Mouse (Mus musculus) embryonic fibroblast, embryonic 13.5 days (primary cell): Measurements from ENCODE around the gene Casz1.

Experiments used
- CTCF ChIP-seq: IDR thresholded peaks from 2 replicates; pipeline ENCODE4 v1.5.1; 2011; ENCODE audit warnings: mild to moderate bottlenecking, control low read depth, low read length, moderate library complexity, borderline replicate concordance; ENCODE audit not compliant: insufficient read depth
- POLR2A ChIP-seq: IDR thresholded peaks from 2 replicates; pipeline ENCODE4 v1.6.1; 2011; ENCODE audit warnings: low read depth, mild to moderate bottlenecking, control low read depth, low read length, moderate library complexity

- TF ChIP-seq POLR2A (no peak), CTCF (no peak)
Measured at GRCm38 (mm10) chr4:148985541-148986476, 181.6 kb downstream of the Casz1 start.
